Mouse (Mus musculus): ENCODE data around the gene Syndig1. TPM values are rescaled to one million over a fixed set of nuclear protein-coding genes. Genes with fewer than 3 reads are reported as not detected.

Syndig1 gene
- total RNA-seq (2021), result 10 to 100 TPM; 31.5 to 37.7 TPM
- long read RNA-seq, transcript Syndig1-202 (4 exons, 2,050 nt), result major isoform, 30 of 39 reads
- long read RNA-seq, partial matches to known transcripts, result 1 of 39 reads
- long read RNA-seq, other reads (novel, unspliced or antisense), result 8 of 39 reads

GRCm38 (mm10) chr2:149828911-149829310 lies at the start of gene Syndig1:
Gene Syndig1 (plus strand): TSS chr2:149829211.
- DNase-seq (ENCODE audit: low spot score in 2 of 2), result no peak

GRCm38 (mm10) chr2:149798613-149799012 lies 30.4 kb upstream of the Syndig1 start:
- no peak for DNase-seq (ENCODE audit: low spot score in 2 of 2)

- no peak for DNase-seq (ENCODE audit: low spot score in 2 of 2)
Observed at GRCm38 (mm10) chr2:149804599-149805140, 24.3 kb upstream of the Syndig1 start.

- DNase-seq (ENCODE audit: low spot score in 2 of 2), result peak; percentile 15 to 68
Observed at GRCm38 (mm10) chr2:149805256-149805655, 23.8 kb upstream of the Syndig1 start.

- DNase-seq (ENCODE audit: low spot score in 2 of 2), result no peak
Observed at GRCm38 (mm10) chr2:149812899-149813298, 16.1 kb upstream of the Syndig1 start.

GRCm38 (mm10) chr2:149818395-149818794 lies 10.6 kb upstream of the Syndig1 start:
- DNase-seq (ENCODE audit: low spot score in 2 of 2), result no peak

GRCm38 (mm10) chr2:149819751-149820150 lies 9.3 kb upstream of the Syndig1 start:
- DNase-seq (ENCODE audit: low spot score in 2 of 2), result no peak

- DNase-seq (ENCODE audit: low spot score in 2 of 2), result no peak
Observed at GRCm38 (mm10) chr2:149820201-149820600, 8.8 kb upstream of the Syndig1 start.

- no peak for DNase-seq (ENCODE audit: low spot score in 2 of 2)
Observed at GRCm38 (mm10) chr2:149829955-149830535, 1.0 kb downstream of the Syndig1 start.

- peak; percentile 20 to 59 for DNase-seq (ENCODE audit: low spot score in 2 of 2)
Observed at GRCm38 (mm10) chr2:149830536-149831458, 1.8 kb downstream of the Syndig1 start, which contains the start of gene C530025M09Rik. Gene C530025M09Rik (minus strand): TSS chr2:149831213.

GRCm38 (mm10) chr2:149831459-149832245 lies 2.6 kb downstream of the Syndig1 start:
- peak; percentile 11 to 47 for DNase-seq (ENCODE audit: low spot score in 2 of 2)

- DNase-seq (ENCODE audit: low spot score in 2 of 2), result no peak
Observed at GRCm38 (mm10) chr2:149832301-149832700, 3.3 kb downstream of the Syndig1 start.

GRCm38 (mm10) chr2:149835091-149835490 lies 6.1 kb downstream of the Syndig1 start:
- DNase-seq (ENCODE audit: low spot score in 2 of 2), result no peak

- no peak for DNase-seq (ENCODE audit: low spot score in 2 of 2)
Observed at GRCm38 (mm10) chr2:149836471-149837135, 7.6 kb downstream of the Syndig1 start.

GRCm38 (mm10) chr2:149839666-149840065 lies 10.7 kb downstream of the Syndig1 start:
- no peak for DNase-seq (ENCODE audit: low spot score in 2 of 2)

- peak; percentile 13 to 51 for DNase-seq (ENCODE audit: low spot score in 2 of 2)
Observed at GRCm38 (mm10) chr2:149844575-149844974, 15.6 kb downstream of the Syndig1 start.

GRCm38 (mm10) chr2:149848778-149849177 lies 19.8 kb downstream of the Syndig1 start:
- no peak for DNase-seq (ENCODE audit: low spot score in 2 of 2)

GRCm38 (mm10) chr2:149861002-149861401 lies 32.0 kb downstream of the Syndig1 start:
- DNase-seq (ENCODE audit: low spot score in 2 of 2), result no peak

- no peak for DNase-seq (ENCODE audit: low spot score in 2 of 2)
Observed at GRCm38 (mm10) chr2:149865914-149866435, 37.0 kb downstream of the Syndig1 start.

- DNase-seq (ENCODE audit: low spot score in 2 of 2), result no peak
Observed at GRCm38 (mm10) chr2:149870496-149870895, 41.5 kb downstream of the Syndig1 start.
